Comparison of ENCODE assay signal across 9 mouse cellular contexts in the genomic region with DNA sequence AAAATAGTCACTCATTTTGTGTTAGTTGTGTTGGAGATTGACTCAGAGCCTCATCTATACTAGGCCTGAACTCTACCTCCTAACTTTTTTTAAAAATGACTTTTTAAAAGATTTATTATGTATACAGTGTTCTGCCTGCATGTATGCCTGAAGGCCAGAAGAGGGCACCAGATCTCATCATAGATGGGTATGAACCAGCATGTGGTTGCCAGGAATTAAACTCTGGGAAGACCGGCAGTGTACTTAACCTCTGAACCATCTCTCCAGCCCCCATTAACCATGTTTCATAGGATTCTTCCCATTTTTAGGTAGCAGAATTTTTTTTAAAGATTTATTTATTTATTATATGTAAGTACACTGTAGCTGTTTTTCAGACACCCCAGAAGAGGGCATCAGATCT. TPM values are rescaled to one million over a fixed set of nuclear protein-coding genes. Genes with fewer than 3 reads are reported as not detected.
DNase-seq lines count a peak whose midpoint lies in the region; ATAC-seq and TF ChIP-seq lines count a peak whose summit lies in the region.
"Had no signal": no experiment of that assay in that cellular context is flagged by ENCODE, and none has a peak within 500 bp of the region (broad histone marks: within the 10 kb centered on the region; RNA-seq: fewer than 3 reads in every experiment).

No protein-coding gene starts in this region.

- no peaks in the 10 kb centered on the region for H3K27me3 ChIP-seq in forebrain, postnatal 0 days (ENCODE audit: insufficient read depth, low read length)
- H3K27me3 ChIP-seq in forebrain, embryonic 10.5 days (ENCODE audit: poor library complexity, severe bottlenecking): peaks cover 64% of the 10 kb centered on the region
- H3K27me3 ChIP-seq in midbrain, embryonic 11.5 days (ENCODE audit: control insufficient read depth, insufficient read depth, low read length): peaks cover 20% of the 10 kb centered on the region
- peaks cover 37% of the 10 kb centered on the region for H3K27me3 ChIP-seq in midbrain, embryonic 13.5 days
- no peaks in the 10 kb centered on the region for H3K27me3 ChIP-seq in splenic B cell, adult 2 months (ENCODE audit: control insufficient read depth, insufficient read depth, low read length, poor library complexity, severe bottlenecking)
- H3K27me3 ChIP-seq in hindbrain, embryonic 11.5 days (ENCODE audit: control insufficient read depth, insufficient read depth, low read length): peaks cover 7% of the 10 kb centered on the region; the same call in 1 of the 2 replicates

- peak; percentile 48 for TF ChIP-seq CTCF in forebrain, postnatal 0 days (IDR thresholded peaks at IDR 0.05; ENCODE audit: low read depth)

- peak; percentile 29; the same call in 1 of the 2 replicates for ATAC-seq in forebrain, postnatal 0 days
- 0 out of 2 replicates have a peak, but pooled peaks have one; percentile 33 for ATAC-seq in midbrain, embryonic 11.5 days (ENCODE audit: low FRiP score)
- no peak for ATAC-seq in midbrain, embryonic 13.5 days
- no peak for ATAC-seq in hindbrain, embryonic 11.5 days (ENCODE audit: low FRiP score)

- H3K4me2 ChIP-seq in forebrain, postnatal 0 days (ENCODE audit: low read depth): no peak overlapping the region
- H3K4me2 ChIP-seq in midbrain, embryonic 11.5 days: no peak overlapping the region
- no peak overlapping the region for H3K4me2 ChIP-seq in midbrain, embryonic 13.5 days (replicated peaks)
- no peak overlapping the region for H3K4me2 ChIP-seq in hindbrain, embryonic 11.5 days (replicated peaks; ENCODE audit: low read depth, low read length)

- DNase-seq in forebrain, postnatal 0 days: peak; percentile 12
- DNase-seq in forebrain, embryonic 10.5 days (ENCODE audit: extremely low spot score, low spot score): no peak
- DNase-seq in midbrain, embryonic 11.5 days (ENCODE audit: low spot score, missing footprints): no peak
- DNase-seq in brain, adult 2 months (ENCODE audit: low read depth, low spot score): peak; percentile 28
- peak; percentile 39 for DNase-seq in splenic B cell, adult 2 months (ENCODE audit: low read depth, low spot score)
- DNase-seq in ovary, postnatal 14 days (ENCODE audit: low spot score): no peak
- no peak for DNase-seq in hindbrain, embryonic 11.5 days (ENCODE audit: low spot score)

- H3K9ac ChIP-seq in forebrain, postnatal 0 days: no peak overlapping the region
- H3K9ac ChIP-seq in midbrain, embryonic 11.5 days (ENCODE audit: low read length): no peak overlapping the region
- H3K9ac ChIP-seq in midbrain, embryonic 13.5 days (replicated peaks): no peak overlapping the region
- H3K9ac ChIP-seq in hindbrain, embryonic 11.5 days (ENCODE audit: low read depth, low read length): no peak overlapping the region

- no peak overlapping the region for H3K4me3 ChIP-seq in forebrain, postnatal 0 days (ENCODE audit: low read depth, low read length)
- no peak overlapping the region for H3K4me3 ChIP-seq in forebrain, embryonic 10.5 days
- H3K4me3 ChIP-seq in midbrain, embryonic 11.5 days (ENCODE audit: low read depth, low read length): no peak overlapping the region
- no peak overlapping the region for H3K4me3 ChIP-seq in midbrain, embryonic 13.5 days (replicated peaks)
- H3K4me3 ChIP-seq in hindbrain, embryonic 11.5 days (ENCODE audit: low read depth, low read length): no peak overlapping the region
- H3K4me3 ChIP-seq: megakaryocyte, embryonic 14.5 days had no signal

- no peaks in the 10 kb centered on the region for H3K4me1 ChIP-seq in forebrain, postnatal 0 days (ENCODE audit: insufficient read depth)
- H3K4me1 ChIP-seq in forebrain, embryonic 10.5 days: peaks cover 6% of the 10 kb centered on the region
- H3K4me1 ChIP-seq in midbrain, embryonic 11.5 days (ENCODE audit: control insufficient read depth, insufficient read depth, low read length): no peaks in the 10 kb centered on the region
- 0 out of 2 replicates have a peak, but pooled peaks cover 2% of the 10 kb centered on the region for H3K4me1 ChIP-seq in midbrain, embryonic 13.5 days (replicated peaks)
- no peaks in the 10 kb centered on the region for H3K4me1 ChIP-seq in hindbrain, embryonic 11.5 days (replicated peaks; ENCODE audit: control insufficient read depth, insufficient read depth, low read length)
- H3K4me1 ChIP-seq: megakaryocyte, embryonic 14.5 days had no signal

- H3K27ac ChIP-seq in forebrain, postnatal 0 days (ENCODE audit: low read depth, low read length): no peak overlapping the region
- H3K27ac ChIP-seq in forebrain, embryonic 10.5 days: no peak overlapping the region
- no peak overlapping the region for H3K27ac ChIP-seq in midbrain, embryonic 11.5 days (ENCODE audit: low read depth, low read length)
- H3K27ac ChIP-seq in midbrain, embryonic 13.5 days: no peak overlapping the region
- no peak overlapping the region for H3K27ac ChIP-seq in hindbrain, embryonic 11.5 days (ENCODE audit: low read depth, low read length)

- no peaks in the 10 kb centered on the region for H3K36me3 ChIP-seq in forebrain, postnatal 0 days (ENCODE audit: insufficient read depth)
- H3K36me3 ChIP-seq in forebrain, embryonic 10.5 days (replicated peaks): no peaks in the 10 kb centered on the region
- no peaks in the 10 kb centered on the region for H3K36me3 ChIP-seq in midbrain, embryonic 11.5 days (ENCODE audit: control insufficient read depth, insufficient read depth, low read length)
- no peaks in the 10 kb centered on the region for H3K36me3 ChIP-seq in midbrain, embryonic 13.5 days
- H3K36me3 ChIP-seq in splenic B cell, adult 2 months (ENCODE audit: control insufficient read depth, insufficient read depth, low read length, poor library complexity, severe bottlenecking): no peaks in the 10 kb centered on the region
- no peaks in the 10 kb centered on the region for H3K36me3 ChIP-seq in hindbrain, embryonic 11.5 days (ENCODE audit: control insufficient read depth, insufficient read depth, low read length)

- no peaks in the 10 kb centered on the region for H3K9me3 ChIP-seq in forebrain, postnatal 0 days (ENCODE audit: low read length)
- no peaks in the 10 kb centered on the region for H3K9me3 ChIP-seq in forebrain, embryonic 10.5 days
- H3K9me3 ChIP-seq in midbrain, embryonic 11.5 days (ENCODE audit: control insufficient read depth, low read length): no peaks in the 10 kb centered on the region
- no peaks in the 10 kb centered on the region for H3K9me3 ChIP-seq in midbrain, embryonic 13.5 days
- H3K9me3 ChIP-seq in hindbrain, embryonic 11.5 days (ENCODE audit: control insufficient read depth, low read length): no peaks in the 10 kb centered on the region
- H3K9me3 ChIP-seq: megakaryocyte, embryonic 14.5 days had no signal

- WGBS in forebrain, postnatal 0 days: 31% methylated on average over 1 of the region's 1 CpGs
- 80% methylated on average over 1 of the region's 1 CpGs for WGBS in forebrain, embryonic 10.5 days
- 50% methylated on average over 1 of the region's 1 CpGs for WGBS in midbrain, embryonic 11.5 days
- WGBS in midbrain, embryonic 13.5 days: 61% methylated on average over 1 of the region's 1 CpGs
- WGBS in hindbrain, embryonic 11.5 days: 74% methylated on average over 1 of the region's 1 CpGs

RNA-seq across cellular contexts. Expression of a gene that starts 27.5 kb away (rescaled TPM):
- 212 and 233 TPM in 2 replicates for total RNA-seq in forebrain, postnatal 0 days (2014; rRNA removed)
- polyA plus RNA-seq in forebrain, postnatal 0 days (2015; fragmentation: Nextera tagmentation; extraction: Ambion mirVana): 68.4 and 94.9 TPM in 2 replicates
- polyA plus RNA-seq in forebrain, embryonic 10.5 days (2016; fragmentation: Nextera tagmentation; extraction: Ambion mirVana): 109 and 110 TPM in 2 replicates
- 126 and 140 TPM in 2 replicates for polyA plus RNA-seq in midbrain, embryonic 11.5 days (2014; fragmentation: Nextera tagmentation; extraction: Ambion mirVana)
- 98.2 and 103 TPM in 2 replicates for polyA plus RNA-seq in midbrain, embryonic 13.5 days (2015; fragmentation: Nextera tagmentation; extraction: Ambion mirVana)
- polyA plus RNA-seq in hindbrain, embryonic 11.5 days (2014; fragmentation: Nextera tagmentation; extraction: Ambion mirVana): 103 and 133 TPM in 2 replicates

RNA-seq across cellular contexts. Expression of a gene that starts 49.2 kb away (rescaled TPM):
- total RNA-seq in forebrain, postnatal 0 days (2014; rRNA removed): 14.8 and 20.5 TPM in 2 replicates
- polyA plus RNA-seq in forebrain, postnatal 0 days (2015; fragmentation: Nextera tagmentation; extraction: Ambion mirVana): 6.1 and 7.3 TPM in 2 replicates
- 7.8 and 8.1 TPM in 2 replicates for polyA plus RNA-seq in forebrain, embryonic 10.5 days (2016; fragmentation: Nextera tagmentation; extraction: Ambion mirVana)
- 11.3 and 15.4 TPM in 2 replicates for polyA plus RNA-seq in midbrain, embryonic 11.5 days (2014; fragmentation: Nextera tagmentation; extraction: Ambion mirVana)
- polyA plus RNA-seq in midbrain, embryonic 13.5 days (2015; fragmentation: Nextera tagmentation; extraction: Ambion mirVana): 10.5 and 11.1 TPM in 2 replicates
- 12.1 and 12.2 TPM in 2 replicates for polyA plus RNA-seq in hindbrain, embryonic 11.5 days (2014; fragmentation: Nextera tagmentation; extraction: Ambion mirVana)

Comparison
In these comparisons a context has a peak if more than half of its experiments do, and no peak if none do; other contexts are left out.
1. ATAC-seq: peak in forebrain, postnatal 0 days (single experiment) and midbrain, embryonic 11.5 days (single experiment); none in midbrain, embryonic 13.5 days (single experiment) and hindbrain, embryonic 11.5 days (single experiment).
2. DNase-seq: peak in forebrain, postnatal 0 days (single experiment), brain, adult 2 months (single experiment) and splenic B cell, adult 2 months (single experiment); none in forebrain, embryonic 10.5 days (single experiment), midbrain, embryonic 11.5 days (single experiment), ovary, postnatal 14 days (single experiment) and hindbrain, embryonic 11.5 days (single experiment).